Mouse (Mus musculus) cerebral cortex, adult 2 months (tissue): ENCODE results near the gene Atp12a.

Experiments used
- WGBS: fragments of 180-500 bp; shearing (Covaris S2); methylation state at CpG from one replicate; pipeline ENCODE4 v1.1.7; 2018; 5-methylcytosine and 5-hydroxymethylcytosine counted together

The Atp12a gene

GRCm38 (mm10) chr14:56390247-56390646 lies 25.4 kb downstream of the Atp12a start:
- WGBS, result 63% methylated on average over 3 of the region's 3 CpGs

GRCm38 (mm10) chr14:56393704-56394312 lies 28.9 kb downstream of the Atp12a start:
- WGBS, result 53% methylated on average over 2 of the region's 2 CpGs

GRCm38 (mm10) chr14:56402311-56403071 lies 37.6 kb downstream of the Atp12a start, which contains the start of gene Rnf17:
TSS of gene Rnf17 (plus strand) at chr14:56402581.
- 68% methylated on average over 34 of the region's 34 CpGs for WGBS

GRCm38 (mm10) chr14:56403072-56403375 lies 38.2 kb downstream of the Atp12a start:
- 83% methylated on average over 2 of the region's 2 CpGs for WGBS
